Mouse (Mus musculus): ENCODE data around the gene Hist1h2ag. TPM values are rescaled to one million over a fixed set of nuclear protein-coding genes. Genes with fewer than 3 reads are reported as not detected.
"Not testable (repeated sequence)": the region's sequence is repeated elsewhere in the genome, so short reads cannot be mapped to it uniquely, and the experiment has no call there.

Hist1h2ag gene
- 9.7 and 11.2 TPM in 2 replicates for polyA plus RNA-seq (2014; fragmentation: Nextera tagmentation; extraction: Ambion mirVana)

DNA sequence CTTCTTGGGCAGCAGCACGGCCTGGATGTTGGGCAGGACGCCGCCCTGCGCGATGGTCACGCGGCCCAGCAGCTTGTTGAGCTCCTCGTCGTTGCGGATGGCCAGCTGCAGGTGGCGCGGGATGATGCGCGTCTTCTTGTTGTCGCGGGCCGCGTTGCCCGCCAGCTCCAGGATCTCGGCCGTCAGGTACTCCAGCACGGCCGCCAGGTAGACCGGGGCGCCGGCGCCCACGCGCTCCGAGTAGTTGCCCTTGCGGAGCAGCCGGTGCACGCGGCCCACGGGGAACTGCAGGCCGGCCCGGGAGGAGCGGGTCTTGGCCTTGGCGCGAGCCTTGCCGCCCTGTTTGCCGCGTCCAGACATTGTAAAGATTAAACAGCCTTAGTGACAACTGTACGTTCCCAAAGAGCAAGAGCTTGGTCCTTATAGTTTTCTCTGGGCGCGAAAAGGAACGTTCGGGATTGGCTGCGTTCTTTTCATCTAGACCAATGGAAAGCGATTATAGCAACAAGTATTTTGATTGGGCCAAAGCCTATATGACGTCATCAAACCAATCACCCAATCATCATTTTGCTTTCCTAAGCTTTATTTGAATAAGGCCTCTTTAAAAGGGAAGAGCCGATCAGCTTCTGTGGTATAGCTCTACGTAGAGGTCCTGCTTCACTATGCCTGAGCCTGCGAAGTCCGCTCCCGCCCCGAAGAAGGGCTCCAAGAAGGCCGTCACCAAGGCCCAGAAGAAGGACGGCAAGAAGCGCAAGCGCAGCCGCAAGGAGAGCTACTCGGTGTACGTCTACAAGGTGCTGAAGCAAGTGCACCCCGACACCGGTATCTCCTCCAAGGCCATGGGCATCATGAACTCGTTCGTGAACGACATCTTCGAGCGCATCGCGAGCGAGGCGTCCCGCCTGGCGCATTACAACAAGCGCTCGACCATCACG lies at the start of gene Hist1h2ag, which contains the start of gene Hist1h2bj:
Hist1h2ag (minus strand) TSS at position 377 of the 935 bp plus-strand sequence.
Hist1h2bj (plus strand) TSS at position 647 of the 935 bp plus-strand sequence.
- H3K27me3 ChIP-seq (ENCODE audit: control insufficient read depth, insufficient read depth, low read length); H3K9me3 ChIP-seq (ENCODE audit: control insufficient read depth, low read length); H3K36me3 ChIP-seq (ENCODE audit: control insufficient read depth, insufficient read depth, low read length): not testable (repeated sequence)
- WGBS = under 1% methylated on average over 39 of the region's 80 CpGs
- Histone ChIP-seq H3K4me1 (ENCODE audit: control insufficient read depth in 2 of 2, insufficient read depth in 2 of 2, low read length in 2 of 2) (peaks cover 2 to 20% of the 10 kb centered on the region in 2 experiments; a peak in 3 of 4 replicates), H3K4me3 (ENCODE audit: control insufficient read depth in 1 of 2, insufficient read depth in 1 of 2, low read depth in 1 of 2, low read length in 2 of 2) (peak within 1 kb of the TSS; percentile 40 to 47), H3K4me2 (ENCODE audit: low read length) (peak within 1 kb of the TSS; percentile 70), H3K27ac (replicated peaks in 1 of 2; ENCODE audit: control insufficient read depth in 1 of 2, insufficient read depth in 1 of 2, low read depth in 2 of 2, low read length in 2 of 2) (peak within 1 kb of the TSS; percentile 88 to 96), H3K9ac (ENCODE audit: low read length) (peak within 1 kb of the TSS; percentile 72)
- peak; percentile 88 for ATAC-seq (ENCODE audit: insufficient number of reproducible peaks, insufficient read depth, low FRiP score, low read depth)

DNA sequence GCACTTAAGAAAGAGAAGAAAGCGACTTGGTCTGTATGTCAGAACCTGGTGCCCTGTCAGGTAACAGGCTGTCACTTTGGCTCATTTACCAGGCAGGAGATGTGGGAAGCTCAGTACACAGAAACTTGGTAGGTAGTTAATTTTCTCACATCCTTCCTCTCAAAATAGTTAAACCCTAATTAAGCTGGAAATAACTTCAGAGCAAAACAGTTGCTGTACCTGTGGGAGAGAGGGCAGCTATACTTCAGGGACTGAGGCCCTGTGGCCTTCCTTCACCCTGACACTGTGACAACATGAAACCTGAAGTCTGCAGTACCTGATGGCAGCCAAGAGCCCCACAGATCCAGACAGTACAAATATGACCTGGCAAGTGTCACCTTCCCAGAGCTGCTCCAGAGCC lies 41.4 kb upstream of the Hist1h2ag start, which contains the start of gene Vmn1r188:
Vmn1r188 (plus strand) TSS at position 301 of the 400 bp plus-strand sequence.
- not testable (repeated sequence) for ATAC-seq (ENCODE audit: insufficient number of reproducible peaks, insufficient read depth, low FRiP score, low read depth); H3K36me3 ChIP-seq (ENCODE audit: control insufficient read depth, insufficient read depth, low read length); H3K9me3 ChIP-seq (ENCODE audit: control insufficient read depth, low read length); H3K27me3 ChIP-seq (ENCODE audit: control insufficient read depth, insufficient read depth, low read length); H3K4me2 ChIP-seq (ENCODE audit: low read length); H3K4me3 ChIP-seq (ENCODE audit: control insufficient read depth in 1 of 2, insufficient read depth in 1 of 2, low read depth in 1 of 2, low read length in 2 of 2); H3K27ac ChIP-seq (replicated peaks in 1 of 2; ENCODE audit: control insufficient read depth in 1 of 2, insufficient read depth in 1 of 2, low read depth in 2 of 2, low read length in 2 of 2); H3K9ac ChIP-seq (ENCODE audit: low read length); H3K4me1 ChIP-seq (ENCODE audit: control insufficient read depth in 2 of 2, insufficient read depth in 2 of 2, low read length in 2 of 2)
- 45% methylated on average over 1 of the region's 1 CpGs for WGBS

DNA sequence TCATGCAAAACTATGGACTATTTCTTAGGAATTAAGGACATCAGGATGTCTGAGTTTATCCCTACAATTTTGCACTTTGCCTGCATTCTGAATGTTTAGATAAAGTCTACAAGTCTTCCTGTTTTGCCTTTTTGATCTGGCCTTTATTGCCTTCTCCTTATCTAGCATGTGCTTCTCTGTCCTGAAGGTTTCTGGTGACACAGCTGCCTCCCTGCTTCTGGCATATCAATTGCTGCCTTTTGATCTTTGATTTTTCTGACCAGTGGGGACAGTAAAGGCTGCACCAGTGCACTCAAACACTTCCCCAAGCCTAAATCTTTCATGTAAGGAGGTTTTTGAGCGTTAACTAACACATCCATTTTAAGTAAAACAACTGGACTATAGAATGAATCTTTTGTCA lies 20.7 kb upstream of the Hist1h2ag start:
- Histone ChIP-seq H3K4me2 (ENCODE audit: low read length) (no peak overlapping the region), H3K4me1 (ENCODE audit: control insufficient read depth in 2 of 2, insufficient read depth in 2 of 2, low read length in 2 of 2) (no peaks in the 10 kb centered on the region), H3K36me3 (ENCODE audit: control insufficient read depth, insufficient read depth, low read length) (no peaks in the 10 kb centered on the region), H3K27ac (replicated peaks in 1 of 2; ENCODE audit: control insufficient read depth in 1 of 2, insufficient read depth in 1 of 2, low read depth in 2 of 2, low read length in 2 of 2) (no peak overlapping the region), H3K27me3 (ENCODE audit: control insufficient read depth, insufficient read depth, low read length) (no peaks in the 10 kb centered on the region), H3K4me3 (ENCODE audit: control insufficient read depth in 1 of 2, insufficient read depth in 1 of 2, low read depth in 1 of 2, low read length in 2 of 2) (no peak overlapping the region), H3K9ac (ENCODE audit: low read length) (no peak overlapping the region), H3K9me3 (ENCODE audit: control insufficient read depth, low read length) (no peaks in the 10 kb centered on the region)
- ATAC-seq (ENCODE audit: insufficient number of reproducible peaks, insufficient read depth, low FRiP score, low read depth) = no peak
- 44% methylated on average over 1 of the region's 1 CpGs for WGBS

DNA sequence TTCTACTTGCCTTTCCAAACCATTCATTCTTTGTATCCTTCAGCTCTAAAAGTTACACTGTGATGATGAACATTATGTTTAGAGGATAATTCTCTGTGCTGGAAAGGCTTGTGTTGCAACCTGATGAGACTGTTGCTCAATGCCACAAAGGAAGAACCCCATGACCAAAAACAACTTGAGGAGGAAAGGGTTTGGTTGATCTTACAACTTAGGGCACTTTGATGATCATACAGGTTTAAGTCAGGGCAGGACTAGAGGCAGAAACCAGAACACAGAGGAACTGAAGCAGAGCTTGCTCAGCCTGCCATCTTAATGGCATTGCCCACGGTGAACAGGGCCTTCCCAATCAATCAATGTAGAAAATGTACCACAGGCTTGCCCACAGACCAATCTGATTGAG lies 18.7 kb upstream of the Hist1h2ag start:
- no peak overlapping the region for H3K4me2 ChIP-seq (ENCODE audit: low read length)
- no peaks in the 10 kb centered on the region for H3K27me3 ChIP-seq (ENCODE audit: control insufficient read depth, insufficient read depth, low read length)
- ATAC-seq (ENCODE audit: insufficient number of reproducible peaks, insufficient read depth, low FRiP score, low read depth) = no peak
- no peak overlapping the region for H3K27ac ChIP-seq (replicated peaks in 1 of 2; ENCODE audit: control insufficient read depth in 1 of 2, insufficient read depth in 1 of 2, low read depth in 2 of 2, low read length in 2 of 2)
- WGBS = 81% methylated on average over 1 of the region's 1 CpGs
- no peak overlapping the region for H3K9ac ChIP-seq (ENCODE audit: low read length)
- H3K9me3 ChIP-seq (ENCODE audit: control insufficient read depth, low read length) = no peaks in the 10 kb centered on the region
- no peak overlapping the region for H3K4me3 ChIP-seq (ENCODE audit: control insufficient read depth in 1 of 2, insufficient read depth in 1 of 2, low read depth in 1 of 2, low read length in 2 of 2)
- no peaks in the 10 kb centered on the region for H3K36me3 ChIP-seq (ENCODE audit: control insufficient read depth, insufficient read depth, low read length)
- H3K4me1 ChIP-seq (ENCODE audit: control insufficient read depth in 2 of 2, insufficient read depth in 2 of 2, low read length in 2 of 2) = no peaks in the 10 kb centered on the region

DNA sequence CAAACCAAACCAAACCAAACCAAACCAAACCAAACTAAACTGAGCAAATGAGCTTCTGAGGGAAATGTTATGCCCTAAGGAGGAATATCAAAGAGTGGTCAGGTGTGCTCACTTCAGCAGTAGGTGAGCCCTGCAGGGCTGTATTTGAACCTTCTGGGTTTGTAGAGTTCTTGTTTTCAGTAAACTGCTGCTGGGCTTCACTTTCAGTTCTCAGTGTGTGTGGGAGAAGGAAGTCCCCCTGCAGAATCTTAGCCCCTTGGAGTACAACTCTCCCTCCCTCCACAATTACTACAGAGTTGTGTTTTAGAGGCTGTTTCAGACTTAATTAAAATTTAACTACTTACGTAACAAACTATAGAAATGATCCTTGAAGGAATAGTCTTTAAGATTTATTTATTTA lies 11.0 kb upstream of the Hist1h2ag start:
- H3K9me3 ChIP-seq (ENCODE audit: control insufficient read depth, low read length) = no peaks in the 10 kb centered on the region
- H3K36me3 ChIP-seq (ENCODE audit: control insufficient read depth, insufficient read depth, low read length) = no peaks in the 10 kb centered on the region
- no peak for ATAC-seq (ENCODE audit: insufficient number of reproducible peaks, insufficient read depth, low FRiP score, low read depth)
- no peak overlapping the region for H3K27ac ChIP-seq (replicated peaks in 1 of 2; ENCODE audit: control insufficient read depth in 1 of 2, insufficient read depth in 1 of 2, low read depth in 2 of 2, low read length in 2 of 2)
- peaks cover 2 to 7% of the 10 kb centered on the region in 2 experiments; a peak in 3 of 4 replicates for H3K4me1 ChIP-seq (ENCODE audit: control insufficient read depth in 2 of 2, insufficient read depth in 2 of 2, low read length in 2 of 2)
- no peak overlapping the region for H3K4me2 ChIP-seq (ENCODE audit: low read length)
- no peak overlapping the region for H3K4me3 ChIP-seq (ENCODE audit: control insufficient read depth in 1 of 2, insufficient read depth in 1 of 2, low read depth in 1 of 2, low read length in 2 of 2)
- H3K27me3 ChIP-seq (ENCODE audit: control insufficient read depth, insufficient read depth, low read length) = no peaks in the 10 kb centered on the region
- no peak overlapping the region for H3K9ac ChIP-seq (ENCODE audit: low read length)
- 83% methylated on average over 1 of the region's 1 CpGs for WGBS

DNA sequence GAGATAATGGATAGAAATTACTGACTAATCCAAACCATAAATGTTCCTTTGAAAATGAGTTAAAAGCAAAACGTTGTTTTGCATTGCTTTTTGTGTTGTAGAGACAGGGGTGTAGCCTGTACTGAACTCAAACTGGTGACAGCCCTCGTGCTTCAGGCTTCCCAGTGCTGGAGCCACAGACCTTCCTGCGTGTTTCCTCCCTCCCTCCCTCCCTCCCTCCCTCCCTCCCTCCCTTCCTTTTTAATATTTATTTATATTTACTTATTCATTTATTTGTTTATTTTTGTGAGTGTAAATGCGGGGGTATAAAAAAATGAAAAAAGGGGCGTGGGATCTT lies 8.7 kb upstream of the Hist1h2ag start:
- Histone ChIP-seq H3K4me2 (ENCODE audit: low read length) (peak overlapping the region; percentile 77), H3K4me3 (ENCODE audit: control insufficient read depth in 1 of 2, insufficient read depth in 1 of 2, low read depth in 1 of 2, low read length in 2 of 2) (peak overlapping the region; percentile 56 to 58), H3K36me3 (ENCODE audit: control insufficient read depth, insufficient read depth, low read length) (no peaks in the 10 kb centered on the region), H3K27ac (replicated peaks in 1 of 2; ENCODE audit: control insufficient read depth in 1 of 2, insufficient read depth in 1 of 2, low read depth in 2 of 2, low read length in 2 of 2) (peak overlapping the region in 1 of 2 experiments; percentile 79; a peak in 2 of 4 replicates), H3K27me3 (ENCODE audit: control insufficient read depth, insufficient read depth, low read length) (no peaks in the 10 kb centered on the region), H3K9ac (ENCODE audit: low read length) (peak overlapping the region; percentile 80), H3K9me3 (ENCODE audit: control insufficient read depth, low read length) (no peaks in the 10 kb centered on the region), H3K4me1 (ENCODE audit: control insufficient read depth in 2 of 2, insufficient read depth in 2 of 2, low read length in 2 of 2) (peaks cover 2 to 7% of the 10 kb centered on the region in 2 experiments; a peak in 3 of 4 replicates)
- 11% methylated on average over 5 of the region's 5 CpGs for WGBS
- ATAC-seq (ENCODE audit: insufficient number of reproducible peaks, insufficient read depth, low FRiP score, low read depth) = no peak

- Histone ChIP-seq H3K9ac (ENCODE audit: low read length) (peak overlapping the region; percentile 80), H3K4me2 (ENCODE audit: low read length) (peak overlapping the region; percentile 77), H3K36me3 (ENCODE audit: control insufficient read depth, insufficient read depth, low read length) (no peaks in the 10 kb centered on the region), H3K9me3 (ENCODE audit: control insufficient read depth, low read length) (no peaks in the 10 kb centered on the region), H3K4me1 (ENCODE audit: control insufficient read depth in 2 of 2, insufficient read depth in 2 of 2, low read length in 2 of 2) (peaks cover 2 to 7% of the 10 kb centered on the region in 2 experiments; a peak in 3 of 4 replicates), H3K4me3 (ENCODE audit: control insufficient read depth in 1 of 2, insufficient read depth in 1 of 2, low read depth in 1 of 2, low read length in 2 of 2) (peak overlapping the region; percentile 56 to 58), H3K27me3 (ENCODE audit: control insufficient read depth, insufficient read depth, low read length) (no peaks in the 10 kb centered on the region), H3K27ac (replicated peaks in 1 of 2; ENCODE audit: control insufficient read depth in 1 of 2, insufficient read depth in 1 of 2, low read depth in 2 of 2, low read length in 2 of 2) (peak overlapping the region; percentile 79 to 87)
- WGBS = under 1% methylated on average over 52 of the region's 52 CpGs
- peak; percentile 94 for ATAC-seq (ENCODE audit: insufficient number of reproducible peaks, insufficient read depth, low FRiP score, low read depth)
These were observed 8.1 kb upstream of the Hist1h2ag start for GRCm38 (mm10) chr13:22050591-22051522.

Measured in heart, embryonic 14.5 days (tissue).